In the genomic region with DNA sequence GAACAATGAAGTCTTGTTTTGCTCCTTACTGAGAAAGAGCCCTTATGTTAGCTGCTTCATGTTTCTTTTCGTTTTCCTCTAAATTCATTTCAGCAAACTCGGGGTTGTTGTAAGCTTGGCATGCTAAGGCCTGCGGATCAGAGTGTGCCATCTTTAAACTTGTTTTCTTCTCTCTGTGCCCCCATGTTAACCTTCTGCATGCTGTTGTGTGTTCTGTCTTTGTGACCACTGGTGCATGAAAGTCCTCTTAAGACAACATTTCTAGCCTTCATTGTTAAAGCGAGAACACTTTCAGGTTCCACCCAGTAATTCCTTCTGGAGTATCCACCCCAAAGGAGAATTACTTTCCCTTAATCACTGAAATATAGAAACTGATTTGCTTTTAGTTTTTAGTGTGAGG, we compare ENCODE assay signal across 23 mouse cellular contexts.
DNase-seq lines count a peak whose midpoint lies in the region; ATAC-seq and TF ChIP-seq lines count a peak whose summit lies in the region.
"Had no signal": no experiment of that assay in that cellular context is flagged by ENCODE, and none has a peak within 500 bp of the region (broad histone marks: within the 10 kb centered on the region; RNA-seq: fewer than 3 reads in every experiment).

No protein-coding gene starts in this region.

- peak; percentile 37 for DNase-seq in embryo, embryonic 10 days (ENCODE audit: low spot score)
- DNase-seq in embryo, embryonic 9.5 days (ENCODE audit: extremely low spot score): no peak
- peak; percentile 30 for DNase-seq in heart, adult 11 months
- no peak for DNase-seq in heart, postnatal 25 days (ENCODE audit: low spot score)
- peak; percentile 27 for DNase-seq in brain, embryonic 14.5 days (ENCODE audit: low read depth)
- peak; percentile 35 for DNase-seq in retina, embryonic 14.5 days (ENCODE audit: low spot score)
- DNase-seq in kidney, postnatal 10 days: no peak
- DNase-seq: adrenal gland, postnatal 10 days; cerebellum, adult 11-12 months; cerebellum, adult 8-10 months; cerebellum, postnatal 10 days; cerebellum, postnatal 36 days; forebrain, postnatal 0 days; gastrocnemius, adult 2 months; gastrocnemius, postnatal 14 days; heart, adult 18-20 months; heart, postnatal 10 days; heart, postnatal 4 days; kidney, adult 11 months had no signal

- ATAC-seq in megakaryocyte-erythroid progenitor cell, adult 5-6 weeks (replicated peaks; ENCODE audit: low FRiP score, low TSS enrichment, poor library complexity, severe bottlenecking): no peak
- ATAC-seq: forebrain, embryonic 13.5 days; forebrain, postnatal 0 days; intestine, embryonic 15.5 days; Patski had no signal

- no peak for TF ChIP-seq POLR2A in brain, embryonic 14.5 days (IDR thresholded peaks at IDR 0.05; ENCODE audit: borderline replicate concordance, extremely low read depth, insufficient read depth, insufficient read length, poor library complexity, severe bottlenecking)

- no peak for TF ChIP-seq CTCF in brain, embryonic 14.5 days (IDR thresholded peaks at IDR 0.05; ENCODE audit: borderline replicate concordance, extremely low read depth, insufficient read depth, insufficient read length)

- intact Hi-C loops in heart, postnatal 25 days (cut with DNase I): no loop called here

Comparison
In these comparisons a context has a peak if more than half of its experiments do, and no peak if none do; other contexts are left out.
1. DNase-seq: peak in embryo, embryonic 10 days (single experiment), heart, adult 11 months (single experiment), brain, embryonic 14.5 days (single experiment) and retina, embryonic 14.5 days (single experiment); none in embryo, embryonic 9.5 days (single experiment), heart, postnatal 25 days (single experiment) and kidney, postnatal 10 days (single experiment).